Mouse (Mus musculus): Measurements from ENCODE around the gene Gpr153. TPM values are rescaled to one million over a fixed set of nuclear protein-coding genes. Genes with fewer than 3 reads are reported as not detected.
A peak's percentile ranks its signal among the peaks of the same experiment; 100 is the strongest.

Gpr153 gene
- total and polyA plus RNA-seq, 3 experiments, result 3.5 to 16.6 (median 8.3) TPM

- DNase-seq, result no peak
Measured at GRCm38 (mm10) chr4:152287317-152288120, 13.5 kb downstream of the Gpr153 start.

- no peak for DNase-seq
Measured at GRCm38 (mm10) chr4:152288398-152288945, 14.4 kb downstream of the Gpr153 start.

- DNase-seq, result no peak
Measured at GRCm38 (mm10) chr4:152290385-152290784, 16.4 kb downstream of the Gpr153 start.

- DNase-seq, result no peak
Measured at GRCm38 (mm10) chr4:152290991-152291390, 17.0 kb downstream of the Gpr153 start.

- no peak for DNase-seq
Measured at GRCm38 (mm10) chr4:152291562-152291961, 17.5 kb downstream of the Gpr153 start, which contains the start of gene Hes3. Hes3 (minus strand) TSS chr4:152291662.

GRCm38 (mm10) chr4:152292102-152292765 lies 18.2 kb downstream of the Gpr153 start:
- DNase-seq, result no peak

GRCm38 (mm10) chr4:152294188-152294929 lies 20.3 kb downstream of the Gpr153 start:
- no peak for DNase-seq

GRCm38 (mm10) chr4:152295916-152296315 lies 21.9 kb downstream of the Gpr153 start:
- no peak for DNase-seq

- DNase-seq, result no peak
Measured at GRCm38 (mm10) chr4:152296371-152296770, 22.3 kb downstream of the Gpr153 start.

- DNase-seq, result peak; percentile 100
Measured at GRCm38 (mm10) chr4:152296874-152297861, 23.1 kb downstream of the Gpr153 start, which contains the start of gene Icmt. Icmt (plus strand) TSS chr4:152297227.

- DNase-seq, result no peak
Measured at GRCm38 (mm10) chr4:152298836-152299235, 24.8 kb downstream of the Gpr153 start.

- no peak for DNase-seq
Measured at GRCm38 (mm10) chr4:152300375-152300774, 26.3 kb downstream of the Gpr153 start.

GRCm38 (mm10) chr4:152302012-152302411 lies 28.0 kb downstream of the Gpr153 start:
- DNase-seq, result peak; percentile 55

- DNase-seq, result no peak
Measured at GRCm38 (mm10) chr4:152303172-152303571, 29.1 kb downstream of the Gpr153 start.

GRCm38 (mm10) chr4:152304685-152305084 lies 30.7 kb downstream of the Gpr153 start:
- no peak for DNase-seq

GRCm38 (mm10) chr4:152305991-152306390 lies 32.0 kb downstream of the Gpr153 start:
- DNase-seq, result no peak

GRCm38 (mm10) chr4:152307542-152307941 lies 33.5 kb downstream of the Gpr153 start:
- DNase-seq, result peak; percentile 74

GRCm38 (mm10) chr4:152312186-152312585 lies 38.2 kb downstream of the Gpr153 start:
- DNase-seq, result no peak

GRCm38 (mm10) chr4:152313211-152313632 lies 39.2 kb downstream of the Gpr153 start:
- DNase-seq, result peak; percentile 62

GRCm38 (mm10) chr4:152313934-152314333 lies 39.9 kb downstream of the Gpr153 start:
- DNase-seq, result no peak

Data from adrenal gland, adult 2 months (tissue).